Mouse (Mus musculus) embryonic fibroblast, embryonic 13.5 days (primary cell): ENCODE measurements around the gene Hs1bp3. TPM values are rescaled to one million over a fixed set of nuclear protein-coding genes. Genes with fewer than 3 reads are reported as not detected.

ENCODE experiments used
- H3K27ac ChIP-seq: 2 replicates; pipeline ENCODE4 v1.5.1; 2012; ENCODE audit warnings: low read length, control low read depth, inconsistent platforms; ENCODE audit not compliant: insufficient read depth
- H3K4me1 ChIP-seq: 2 replicates; pipeline ENCODE4 v1.6.1; 2011; ENCODE audit warnings: low read length; ENCODE audit not compliant: control insufficient read depth, insufficient read depth
- H3K4me3 ChIP-seq: 2 replicates; pipeline ENCODE4 v1.5.1; 2011; ENCODE audit warnings: mild to moderate bottlenecking, control low read depth, low read length; ENCODE audit not compliant: insufficient read depth
- CTCF ChIP-seq: IDR thresholded peaks from 2 replicates; pipeline ENCODE4 v1.5.1; 2011; ENCODE audit warnings: mild to moderate bottlenecking, control low read depth, low read length, moderate library complexity, borderline replicate concordance; ENCODE audit not compliant: insufficient read depth
- POLR2A ChIP-seq: IDR thresholded peaks from 2 replicates; pipeline ENCODE4 v1.6.1; 2011; ENCODE audit warnings: low read depth, mild to moderate bottlenecking, control low read depth, low read length, moderate library complexity
- polyA plus RNA-seq: library from polyadenylated mRNA; stranded (reverse); fragments of >200 nt; gene quantifications from 2 replicates; pipeline ENCODE4 v1.2.4, GENCODE M21; 2011; ENCODE audit warnings: low read depth; ENCODE audit not compliant: missing spikeins, insufficient read length

Gene Hs1bp3
- polyA plus RNA-seq, 1 experiment: 20.5 TPM

DNA sequence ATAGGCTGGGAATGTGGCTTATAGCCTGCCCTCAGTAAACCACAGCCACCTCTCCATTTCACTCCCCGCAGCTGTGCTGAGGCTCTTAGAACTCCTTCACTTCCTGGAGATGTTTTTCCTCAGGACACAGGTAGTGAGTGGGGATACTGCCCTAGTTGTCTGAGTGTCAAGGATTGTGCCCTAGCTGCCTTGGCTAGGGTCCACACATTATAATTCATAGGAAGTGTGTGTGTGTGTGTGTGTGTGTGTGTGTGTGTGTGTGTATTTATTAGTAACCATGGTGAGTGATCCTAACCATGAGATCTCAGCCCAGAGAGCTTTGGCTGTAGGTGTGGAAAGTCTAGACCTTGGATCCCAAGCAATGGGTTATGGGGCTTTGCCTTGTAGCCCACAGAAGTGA, 74.0 kb downstream of the Hs1bp3 start:
- no peak overlapping the region for H3K27ac ChIP-seq
- TF ChIP-seq CTCF: no peak
- TF ChIP-seq POLR2A: no peak
- no peak overlapping the region for H3K4me3 ChIP-seq
- peaks cover 5% of the 10 kb centered on the region for H3K4me1 ChIP-seq

DNA sequence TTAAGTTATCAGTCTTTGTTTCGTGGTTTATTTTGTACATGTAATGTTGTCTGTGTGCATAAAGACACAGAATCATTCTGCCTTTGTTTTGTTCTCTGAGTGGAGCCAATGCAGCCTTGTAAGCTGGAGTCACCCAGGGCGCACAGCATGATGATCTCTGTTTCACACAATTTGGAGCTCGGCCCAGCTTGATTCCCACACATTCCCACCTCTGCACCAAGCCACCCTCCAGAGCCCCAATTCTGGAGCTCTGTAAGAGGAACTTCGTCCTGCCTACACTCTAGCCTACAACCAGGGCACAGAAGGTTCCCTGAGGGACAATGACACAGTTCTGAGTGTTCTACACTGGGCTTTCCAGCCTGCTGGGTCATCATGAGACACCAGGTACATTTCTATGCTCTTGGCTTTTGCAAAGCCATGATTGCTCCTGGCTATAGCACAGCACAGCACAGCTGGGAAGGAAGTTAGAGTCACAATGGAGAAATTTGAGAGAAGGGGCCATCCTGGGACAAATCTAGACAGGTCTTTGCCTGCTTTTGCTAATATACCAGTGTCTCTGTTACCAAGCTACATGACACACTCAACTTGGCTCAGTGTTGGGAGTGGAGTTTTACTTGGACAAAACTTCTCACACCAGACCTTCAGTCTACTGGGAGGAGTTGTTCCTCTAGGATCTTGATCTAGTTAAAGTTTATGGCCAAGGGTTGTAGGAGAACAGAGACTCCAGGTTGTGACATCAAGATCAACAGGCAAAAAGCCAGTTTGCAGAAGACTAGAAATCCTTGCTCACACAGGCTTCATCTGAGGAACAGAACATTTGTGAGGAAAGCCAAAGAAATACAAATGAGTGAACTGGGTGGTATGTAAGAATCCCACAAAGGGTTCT, 75.5 kb downstream of the Hs1bp3 start:
- peaks cover 5% of the 10 kb centered on the region for H3K4me1 ChIP-seq
- no peak overlapping the region for H3K4me3 ChIP-seq
- no peak overlapping the region for H3K27ac ChIP-seq
- TF ChIP-seq POLR2A (no peak), CTCF (no peak)

DNA sequence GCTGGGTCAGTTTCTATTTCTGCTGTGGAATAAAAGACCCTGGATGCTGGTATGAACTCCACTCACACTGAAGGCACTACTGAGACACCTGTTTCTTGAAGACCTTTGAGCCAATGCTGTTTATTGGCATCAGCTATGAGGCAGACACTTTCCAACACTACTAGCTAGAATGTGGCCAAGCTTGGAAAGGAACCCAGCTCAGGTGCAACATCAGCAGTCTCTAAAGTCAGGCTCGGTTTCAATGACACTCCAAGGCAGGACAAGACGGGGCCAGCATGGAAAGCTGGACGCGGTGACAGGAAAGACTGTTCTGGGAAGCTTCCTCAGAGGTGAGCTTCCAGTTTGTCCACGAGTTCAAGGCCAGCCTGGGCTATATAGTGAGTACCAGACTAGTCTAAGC, 80.0 kb downstream of the Hs1bp3 start:
- TF ChIP-seq POLR2A: no peak
- TF ChIP-seq CTCF: no peak
- H3K4me1 ChIP-seq: no peaks in the 10 kb centered on the region; the same call in 1 of the 2 replicates
- no peak overlapping the region for H3K4me3 ChIP-seq
- H3K27ac ChIP-seq: no peak overlapping the region

Other genes starting within 250 kb of the Hs1bp3 start
- 55.2 and 71.1 TPM in 2 replicates for gene Ldah, start 105.3 kb upstream of the Hs1bp3 start, polyA plus RNA-seq
- gene Gdf7, start 11.5 kb upstream of the Hs1bp3 start, polyA plus RNA-seq: 0.70 and 1.4 TPM in 2 replicates
- gene Rhob, start 186.6 kb downstream of the Hs1bp3 start, polyA plus RNA-seq: 89.8 and 121 TPM in 2 replicates